Mouse (Mus musculus) liver, adult 2 months (tissue): ENCODE data around the gene Hist1h4d.

Source experiments
- CTCF ChIP-seq: fragments of 200-500 bp; IDR thresholded peaks from 2 replicates; pipeline ENCODE4 v1.5.1; 2011; ENCODE audit warnings: low read depth, low read length, control low read depth
- POLR2A ChIP-seq: fragments of 200-500 bp; IDR thresholded peaks from 2 replicates; pipeline ENCODE4 v1.6.1; 2011; ENCODE audit warnings: low read length, control low read depth; ENCODE audit not compliant: insufficient read depth; ENCODE audit errors: extremely low read depth

GRCm38 (mm10) chr13:23555839-23556416 is 25.5 kb upstream of the Hist1h4d start:
- no peak for TF ChIP-seq CTCF
- no peak for TF ChIP-seq POLR2A
